Mouse (Mus musculus): Measurements from ENCODE around the gene Myom3. TPM values are rescaled to one million over a fixed set of nuclear protein-coding genes. Genes with fewer than 3 reads are reported as not detected.
A peak's percentile ranks its signal among the peaks of the same experiment; 100 is the strongest.

Gene Myom3
- total and polyA plus RNA-seq, 2 experiments from 2014 or later = 0.60 to 1.6 TPM

DNA sequence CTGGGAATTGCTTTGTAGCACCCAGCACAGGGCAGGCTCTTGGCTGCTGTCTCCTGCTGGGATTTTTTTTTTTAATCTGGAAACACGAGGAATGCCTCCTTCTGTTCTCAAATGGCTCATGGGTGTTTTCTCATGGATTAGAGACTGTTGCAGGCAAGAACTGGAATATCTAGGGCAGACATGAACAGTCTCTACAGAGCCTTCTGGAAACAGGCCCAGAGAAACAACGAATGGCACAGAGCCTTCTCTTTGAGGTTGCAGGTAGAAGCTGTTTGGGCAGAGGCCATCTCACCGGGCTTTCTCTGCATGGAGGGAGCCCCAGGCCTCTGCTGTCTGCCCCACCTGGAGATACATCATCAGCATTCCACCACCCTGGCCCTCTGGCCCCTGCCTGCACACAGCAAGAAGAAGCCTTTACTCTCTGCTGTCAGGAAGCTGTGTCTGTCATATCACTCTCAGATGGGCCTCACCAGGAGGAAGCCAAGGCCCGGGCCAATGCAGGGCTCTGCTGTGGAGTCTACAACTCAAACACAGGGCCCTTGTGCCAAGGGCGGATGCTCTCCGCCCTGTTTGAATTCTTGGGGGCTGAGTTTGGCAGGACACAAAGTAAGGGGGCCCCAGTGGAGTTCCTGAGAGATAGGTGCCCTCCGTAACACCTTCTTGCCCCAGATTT, 7.3 kb upstream of the Myom3 start:
- TF ChIP-seq CTCF (IDR thresholded peaks at IDR 0.05) = no peak
- H3K27ac ChIP-seq (ENCODE audit: low read depth, low read length) = no peak overlapping the region
- H3K4me2 ChIP-seq (ENCODE audit: low read depth, low read length, poor library complexity, severe bottlenecking) = no peak overlapping the region
- H3K9me3 ChIP-seq (ENCODE audit: low read length) = peaks cover 5% of the 10 kb centered on the region; the same call in 1 of the 2 replicates
- ATAC-seq (ENCODE audit: low FRiP score) (no peak), DNase-seq (ENCODE audit: low spot score) (no peak)
- no peak overlapping the region for H3K4me3 ChIP-seq (ENCODE audit: low read depth, low read length)
- H3K4me1 ChIP-seq (ENCODE audit: insufficient read depth, low read length) = no peaks in the 10 kb centered on the region
- H3K36me3 ChIP-seq (ENCODE audit: insufficient read depth, low read length) = no peaks in the 10 kb centered on the region
- no peaks in the 10 kb centered on the region for H3K27me3 ChIP-seq (ENCODE audit: insufficient read depth, low read length)
- WGBS = 82% methylated on average over 7 of the region's 7 CpGs
- no peak overlapping the region for H3K9ac ChIP-seq (replicated peaks; ENCODE audit: low read length, poor library complexity, severe bottlenecking)

- Histone ChIP-seq H3K9ac (replicated peaks; ENCODE audit: low read length, poor library complexity, severe bottlenecking) (no peak overlapping the region), H3K9me3 (ENCODE audit: low read length) (peaks cover 5% of the 10 kb centered on the region; the same call in 1 of the 2 replicates), H3K4me2 (ENCODE audit: low read depth, low read length, poor library complexity, severe bottlenecking) (no peak overlapping the region), H3K27ac (ENCODE audit: low read depth, low read length) (no peak overlapping the region), H3K4me1 (ENCODE audit: insufficient read depth, low read length) (no peaks in the 10 kb centered on the region), H3K36me3 (ENCODE audit: insufficient read depth, low read length) (no peaks in the 10 kb centered on the region), H3K27me3 (ENCODE audit: insufficient read depth, low read length) (no peaks in the 10 kb centered on the region), H3K4me3 (ENCODE audit: low read depth, low read length) (no peak overlapping the region)
- DNase-seq (ENCODE audit: low spot score) (no peak), ATAC-seq (ENCODE audit: low FRiP score) (no peak)
- 92% methylated on average over 8 of the region's 8 CpGs for WGBS
- TF ChIP-seq CTCF (IDR thresholded peaks at IDR 0.05) = no peak
Measured at GRCm38 (mm10) chr4:135752779-135753164, 6.7 kb upstream of the Myom3 start.

- DNase-seq (ENCODE audit: low spot score) = no peak
- Histone ChIP-seq H3K4me2 (ENCODE audit: low read depth, low read length, poor library complexity, severe bottlenecking) (no peak overlapping the region), H3K36me3 (ENCODE audit: insufficient read depth, low read length) (no peaks in the 10 kb centered on the region), H3K27ac (ENCODE audit: low read depth, low read length) (no peak overlapping the region), H3K4me3 (ENCODE audit: low read depth, low read length) (no peak overlapping the region), H3K4me1 (ENCODE audit: insufficient read depth, low read length) (no peaks in the 10 kb centered on the region), H3K9ac (replicated peaks; ENCODE audit: low read length, poor library complexity, severe bottlenecking) (no peak overlapping the region), H3K9me3 (ENCODE audit: low read length) (peaks cover 5% of the 10 kb centered on the region; the same call in 1 of the 2 replicates), H3K27me3 (ENCODE audit: insufficient read depth, low read length) (no peaks in the 10 kb centered on the region)
- WGBS = 38% methylated on average over 4 of the region's 4 CpGs
- TF ChIP-seq CTCF (IDR thresholded peaks at IDR 0.05) = peak; percentile 48
- ATAC-seq (ENCODE audit: low FRiP score) = no peak
Measured at GRCm38 (mm10) chr4:135758331-135758730, 1.2 kb upstream of the Myom3 start.

DNA sequence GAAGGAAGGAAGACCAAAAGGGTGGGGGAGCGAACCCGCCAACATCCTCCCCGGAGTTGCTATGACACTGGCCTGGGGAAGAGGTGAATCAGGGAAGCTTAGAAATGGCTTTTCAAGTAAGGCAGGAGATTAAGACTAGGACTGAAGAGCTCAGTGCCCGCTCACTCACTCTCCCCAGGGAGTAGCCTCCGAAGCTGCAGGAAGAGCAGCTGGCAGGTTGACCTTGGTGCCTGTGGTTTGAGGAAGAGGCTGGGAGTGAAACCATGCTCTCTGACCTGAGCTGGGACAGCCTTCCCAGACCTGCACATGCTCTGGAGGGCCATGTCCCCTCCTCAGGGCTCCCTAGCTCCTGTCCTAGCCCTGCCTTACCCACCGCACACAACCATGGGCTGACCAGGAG, 690 bp upstream of the Myom3 start:
- no peaks in the 10 kb centered on the region for H3K27me3 ChIP-seq (ENCODE audit: insufficient read depth, low read length)
- no peaks in the 10 kb centered on the region for H3K4me1 ChIP-seq (ENCODE audit: insufficient read depth, low read length)
- no peak overlapping the region for H3K27ac ChIP-seq (ENCODE audit: low read depth, low read length)
- H3K36me3 ChIP-seq (ENCODE audit: insufficient read depth, low read length) = no peaks in the 10 kb centered on the region
- WGBS = 28% methylated on average over 6 of the region's 6 CpGs
- peaks cover 5% of the 10 kb centered on the region; the same call in 1 of the 2 replicates for H3K9me3 ChIP-seq (ENCODE audit: low read length)
- H3K4me2 ChIP-seq (ENCODE audit: low read depth, low read length, poor library complexity, severe bottlenecking) = no peak overlapping the region
- DNase-seq (ENCODE audit: low spot score) (no peak), ATAC-seq (ENCODE audit: low FRiP score) (no peak)
- TF ChIP-seq CTCF (IDR thresholded peaks at IDR 0.05) = no peak
- H3K4me3 ChIP-seq (ENCODE audit: low read depth, low read length) = no peak overlapping the region
- no peak overlapping the region for H3K9ac ChIP-seq (replicated peaks; ENCODE audit: low read length, poor library complexity, severe bottlenecking)

DNA sequence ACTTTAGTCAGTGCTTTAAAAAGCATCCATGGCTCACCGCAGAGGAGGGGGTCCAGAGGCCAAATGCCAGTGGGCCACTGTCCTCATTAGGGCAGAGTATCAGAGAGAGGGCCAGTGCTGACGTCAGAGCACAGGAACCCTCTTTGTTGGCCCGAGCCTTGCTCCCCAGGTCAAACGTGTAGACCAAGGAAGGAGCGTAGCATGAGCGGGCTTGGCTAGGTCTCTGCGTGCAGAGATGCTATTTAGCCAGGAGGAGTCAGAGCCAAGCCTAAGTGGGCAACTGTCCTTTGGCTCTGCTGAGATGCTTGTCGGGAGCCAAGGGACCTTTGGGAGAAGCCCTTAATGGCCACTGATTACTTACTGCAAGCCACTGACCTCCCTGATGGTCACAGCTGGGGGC, 1.5 kb downstream of the Myom3 start:
- WGBS = 82% methylated on average over 8 of the region's 8 CpGs
- no peak for TF ChIP-seq CTCF (IDR thresholded peaks at IDR 0.05)
- H3K9ac ChIP-seq (replicated peaks; ENCODE audit: low read length, poor library complexity, severe bottlenecking) = no peak overlapping the region
- DNase-seq (ENCODE audit: low spot score) = no peak
- no peaks in the 10 kb centered on the region for H3K9me3 ChIP-seq (ENCODE audit: low read length)
- no peaks in the 10 kb centered on the region for H3K27me3 ChIP-seq (ENCODE audit: insufficient read depth, low read length)
- no peak overlapping the region for H3K4me2 ChIP-seq (ENCODE audit: low read depth, low read length, poor library complexity, severe bottlenecking)
- no peaks in the 10 kb centered on the region for H3K36me3 ChIP-seq (ENCODE audit: insufficient read depth, low read length)
- no peak for ATAC-seq (ENCODE audit: low FRiP score)
- H3K27ac ChIP-seq (ENCODE audit: low read depth, low read length) = no peak overlapping the region
- H3K4me3 ChIP-seq (ENCODE audit: low read depth, low read length) = no peak overlapping the region
- no peaks in the 10 kb centered on the region for H3K4me1 ChIP-seq (ENCODE audit: insufficient read depth, low read length)

DNA sequence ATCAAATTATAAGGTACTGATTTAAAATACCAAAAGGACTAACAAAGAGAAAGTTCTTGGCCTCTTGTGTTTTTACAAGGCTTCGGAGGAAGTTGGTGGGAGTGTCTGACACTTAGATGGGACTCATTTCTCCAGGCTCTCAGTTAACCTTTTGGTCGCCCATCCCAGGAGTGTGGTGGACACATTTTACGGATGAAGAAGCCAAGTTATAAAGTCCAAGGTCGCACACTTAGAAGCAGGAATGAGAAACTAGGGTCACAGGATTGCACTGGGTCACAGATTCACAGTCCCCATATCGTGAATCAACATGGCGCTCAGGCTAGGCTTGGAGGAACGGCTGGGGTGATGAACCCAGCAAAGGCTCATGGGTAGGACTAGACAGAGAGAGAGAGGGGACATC, 2.1 kb downstream of the Myom3 start:
- Histone ChIP-seq H3K27ac (ENCODE audit: low read depth, low read length) (no peak overlapping the region), H3K4me1 (ENCODE audit: insufficient read depth, low read length) (no peaks in the 10 kb centered on the region), H3K27me3 (ENCODE audit: insufficient read depth, low read length) (no peaks in the 10 kb centered on the region), H3K4me2 (ENCODE audit: low read depth, low read length, poor library complexity, severe bottlenecking) (no peak overlapping the region), H3K36me3 (ENCODE audit: insufficient read depth, low read length) (no peaks in the 10 kb centered on the region), H3K4me3 (ENCODE audit: low read depth, low read length) (no peak overlapping the region), H3K9ac (replicated peaks; ENCODE audit: low read length, poor library complexity, severe bottlenecking) (no peak overlapping the region), H3K9me3 (ENCODE audit: low read length) (no peaks in the 10 kb centered on the region)
- TF ChIP-seq CTCF (IDR thresholded peaks at IDR 0.05) = no peak
- WGBS = 84% methylated on average over 7 of the region's 7 CpGs
- no peak for ATAC-seq (ENCODE audit: low FRiP score)
- no peak for DNase-seq (ENCODE audit: low spot score)

All from midbrain, postnatal 0 days (tissue).